Mouse (Mus musculus) intestine, postnatal 0 days (tissue): ENCODE data around the gene Ablim1. TPM values are rescaled to one million over a fixed set of nuclear protein-coding genes. Genes with fewer than 3 reads are reported as not detected.
A peak's percentile ranks its signal among the peaks of the same experiment; 100 is the strongest.

Experiments
- ATAC-seq: fragments of 200-750 bp; cut with Nextera tagmentation; 2 replicates; pipeline ENCODE4 v1.8.0; 2017; ENCODE audit warnings: mild to moderate bottlenecking, moderate TSS enrichment, moderate library complexity
- H3K27ac ChIP-seq: fragments of 300-500 bp; sonication (generic); 2 replicates; pipeline ENCODE4 v1.5.1; 2014; ENCODE audit warnings: mild to moderate bottlenecking, low read depth, low read length, moderate library complexity
- H3K27me3 ChIP-seq: fragments of 300-500 bp; sonication (generic); replicated peaks from 2 replicates; pipeline ENCODE4 v1.6.1; 2014; ENCODE audit warnings: low read length, mixed read lengths; ENCODE audit not compliant: control insufficient read depth, insufficient read depth
- H3K36me3 ChIP-seq: fragments of 300-500 bp; sonication (generic); 2 replicates; pipeline ENCODE4 v1.6.1; 2014; ENCODE audit warnings: mild to moderate bottlenecking, moderate library complexity; ENCODE audit not compliant: control insufficient read depth, insufficient read depth
- H3K4me1 ChIP-seq: fragments of 300-500 bp; sonication (generic); replicated peaks from 2 replicates; pipeline ENCODE4 v1.6.1; 2014; ENCODE audit warnings: antibody characterized with exemption, low read length, mixed read lengths; ENCODE audit not compliant: control insufficient read depth, insufficient read depth
- H3K4me2 ChIP-seq: fragments of 300-500 bp; sonication (generic); replicated peaks from 2 replicates; pipeline ENCODE4 v1.6.1; 2014; ENCODE audit warnings: low read depth, mild to moderate bottlenecking, moderate library complexity
- H3K4me3 ChIP-seq: fragments of 300-500 bp; sonication (generic); 2 replicates; pipeline ENCODE4 v1.5.1; 2014; ENCODE audit warnings: low read depth, low read length
- H3K9ac ChIP-seq: fragments of 300-500 bp; sonication (generic); 2 replicates; pipeline ENCODE4 v1.6.1; 2014; ENCODE audit warnings: mild to moderate bottlenecking, low read depth, low read length
- H3K9me3 ChIP-seq: fragments of 300-500 bp; sonication (generic); 2 replicates; pipeline ENCODE4 v1.6.1; 2016; ENCODE audit warnings: mixed run types; ENCODE audit not compliant: control insufficient read depth
- CTCF ChIP-seq: sonication (generic); IDR thresholded peaks from 2 replicates; pipeline ENCODE4 v1.5.1; 2016; ENCODE audit warnings: low read depth, mild to moderate bottlenecking, control low read depth, antibody characterized with exemption, moderate library complexity
- WGBS: fragments of 180-500 bp; shearing (Covaris S2); extraction: QIAGEN DNeasy Blood & Tissue Kit; methylation state at CpG from one replicate; pipeline ENCODE4 v1.1.7; 2014; 5-methylcytosine and 5-hydroxymethylcytosine counted together
- polyA plus RNA-seq: library from polyadenylated mRNA; unstranded; fragments of >200 nt; fragmentation: Nextera tagmentation; extraction: Ambion mirVana; gene quantifications from 2 replicates; pipeline ENCODE4 v1.2.1, GENCODE M21; 2015

Gene Ablim1
- polyA plus RNA-seq, 1 experiment from 2014 or later: 24.4 TPM

GRCm38 (mm10) chr19:57221684-57222235 lies 93.0 kb downstream of the Ablim1 start:
- Histone ChIP-seq H3K9ac (no peak overlapping the region), H3K4me2 (0 out of 2 replicates have a peak overlapping the region, but pooled peaks have one; percentile 6), H3K27ac (no peak overlapping the region), H3K4me3 (no peak overlapping the region), H3K4me1 (no peaks in the 10 kb centered on the region), H3K9me3 (no peaks in the 10 kb centered on the region), H3K27me3 (no peaks in the 10 kb centered on the region), H3K36me3 (no peaks in the 10 kb centered on the region)
- no peak for TF ChIP-seq CTCF
- 49% methylated on average over 7 of the region's 7 CpGs for WGBS
- no peak for ATAC-seq

GRCm38 (mm10) chr19:57219758-57220157 lies 95.0 kb downstream of the Ablim1 start:
- Histone ChIP-seq H3K9ac (no peak overlapping the region), H3K36me3 (no peaks in the 10 kb centered on the region), H3K27me3 (no peaks in the 10 kb centered on the region), H3K27ac (no peak overlapping the region), H3K9me3 (no peaks in the 10 kb centered on the region), H3K4me2 (no peak overlapping the region), H3K4me1 (no peaks in the 10 kb centered on the region), H3K4me3 (no peak overlapping the region)
- no peak for TF ChIP-seq CTCF
- ATAC-seq: no peak
- 73% methylated on average over 11 of the region's 11 CpGs for WGBS

- Histone ChIP-seq H3K4me3 (no peak overlapping the region), H3K27ac (no peak overlapping the region), H3K27me3 (no peaks in the 10 kb centered on the region), H3K9ac (no peak overlapping the region), H3K36me3 (no peaks in the 10 kb centered on the region), H3K4me1 (no peaks in the 10 kb centered on the region), H3K9me3 (no peaks in the 10 kb centered on the region), H3K4me2 (no peak overlapping the region)
- TF ChIP-seq CTCF: no peak
- 77% methylated on average over 4 of the region's 4 CpGs for WGBS
- ATAC-seq: no peak
Observed at GRCm38 (mm10) chr19:57217161-57217560, 97.6 kb downstream of the Ablim1 start.

- 78% methylated on average over 8 of the region's 8 CpGs for WGBS
- H3K4me2 ChIP-seq: no peak overlapping the region
- H3K4me3 ChIP-seq: no peak overlapping the region
- no peak for ATAC-seq
- no peaks in the 10 kb centered on the region for H3K4me1 ChIP-seq
- no peak overlapping the region for H3K9ac ChIP-seq
- H3K27me3 ChIP-seq: no peaks in the 10 kb centered on the region
- no peaks in the 10 kb centered on the region for H3K36me3 ChIP-seq
- no peaks in the 10 kb centered on the region for H3K9me3 ChIP-seq
- no peak for TF ChIP-seq CTCF
- no peak overlapping the region for H3K27ac ChIP-seq
Observed at GRCm38 (mm10) chr19:57215527-57215926, 99.2 kb downstream of the Ablim1 start.

GRCm38 (mm10) chr19:57212406-57212805 lies 102.3 kb downstream of the Ablim1 start:
- Histone ChIP-seq H3K4me1 (no peaks in the 10 kb centered on the region), H3K27me3 (no peaks in the 10 kb centered on the region), H3K9me3 (no peaks in the 10 kb centered on the region), H3K4me3 (no peak overlapping the region), H3K27ac (no peak overlapping the region), H3K9ac (no peak overlapping the region), H3K36me3 (no peaks in the 10 kb centered on the region), H3K4me2 (no peak overlapping the region)
- WGBS: 42% methylated on average over 2 of the region's 2 CpGs
- TF ChIP-seq CTCF: no peak
- no peak for ATAC-seq

- Histone ChIP-seq H3K4me1 (no peaks in the 10 kb centered on the region), H3K36me3 (no peaks in the 10 kb centered on the region), H3K27ac (no peak overlapping the region), H3K9ac (no peak overlapping the region), H3K9me3 (no peaks in the 10 kb centered on the region), H3K27me3 (no peaks in the 10 kb centered on the region), H3K4me2 (no peak overlapping the region), H3K4me3 (no peak overlapping the region)
- 77% methylated on average over 15 of the region's 15 CpGs for WGBS
- no peak for ATAC-seq
- peak; percentile 23; the same call in 1 of the 2 replicates for TF ChIP-seq CTCF
Observed at GRCm38 (mm10) chr19:57211444-57212111, 103.1 kb downstream of the Ablim1 start.
